Mouse (Mus musculus) limb, embryonic 15.5 days (tissue): ENCODE results near the gene Uso1. TPM values are rescaled to one million over a fixed set of nuclear protein-coding genes. Genes with fewer than 3 reads are reported as not detected.
A peak's percentile ranks its signal among the peaks of the same experiment; 100 is the strongest.

Source experiments
- ATAC-seq: fragments of 200-750 bp; cut with Nextera tagmentation; 2 replicates; pipeline ENCODE4 v1.8.0; 2017; ENCODE audit warnings: low read depth, moderate TSS enrichment; ENCODE audit not compliant: insufficient number of reproducible peaks, low FRiP score, low TSS enrichment
- H3K27ac ChIP-seq: fragments of 300-500 bp; sonication (generic); 2 replicates; pipeline ENCODE4 v1.5.1; 2015; ENCODE audit warnings: moderate library complexity, mild to moderate bottlenecking, inconsistent platforms
- H3K27me3 ChIP-seq: fragments of 300-500 bp; sonication (generic); 2 replicates; pipeline ENCODE4 v1.6.1; 2015; ENCODE audit warnings: inconsistent platforms
- H3K36me3 ChIP-seq: fragments of 300-500 bp; sonication (generic); 2 replicates; pipeline ENCODE4 v1.6.1; 2015; ENCODE audit warnings: inconsistent platforms
- H3K4me1 ChIP-seq: fragments of 300-500 bp; sonication (generic); 2 replicates; pipeline ENCODE4 v1.6.1; 2015; ENCODE audit warnings: inconsistent platforms
- H3K4me2 ChIP-seq: fragments of 300-500 bp; sonication (generic); 2 replicates; pipeline ENCODE4 v1.6.1; 2015; ENCODE audit warnings: mild to moderate bottlenecking, inconsistent platforms
- H3K4me3 ChIP-seq: fragments of 300-500 bp; sonication (generic); 2 replicates; pipeline ENCODE4 v1.5.1; 2015; ENCODE audit warnings: mild to moderate bottlenecking, inconsistent platforms
- H3K9ac ChIP-seq: fragments of 300-500 bp; sonication (generic); 2 replicates; pipeline ENCODE4 v1.6.1; 2015; ENCODE audit warnings: inconsistent platforms
- H3K9me3 ChIP-seq: fragments of 300-500 bp; sonication (generic); 2 replicates; pipeline ENCODE4 v1.6.1; 2016; ENCODE audit warnings: inconsistent platforms
- WGBS: fragments of 180-500 bp; shearing (Covaris S2); methylation state at CpG from one replicate; pipeline ENCODE4 v1.1.7; 2015; 5-methylcytosine and 5-hydroxymethylcytosine counted together
- polyA plus RNA-seq: library from polyadenylated mRNA; unstranded; fragments of >200 nt; fragmentation: Nextera tagmentation; extraction: Ambion mirVana; gene quantifications from 2 replicates; pipeline ENCODE4 v1.2.1, GENCODE M21; 2015

Gene Uso1
- 51.9 and 53.1 TPM in 2 replicates for polyA plus RNA-seq

GRCm38 (mm10) chr5:92137239-92138046, at the start of gene Uso1:
Gene Uso1, plus strand, starts transcription at chr5:92137938.
- peak within 1 kb of the TSS; percentile 83 for H3K4me3 ChIP-seq
- peak; percentile 94 for ATAC-seq
- no peaks in the 10 kb centered on the region for H3K27me3 ChIP-seq
- H3K9ac ChIP-seq, result peak within 1 kb of the TSS; percentile 91
- peaks cover 20% of the 10 kb centered on the region for H3K4me1 ChIP-seq
- H3K4me2 ChIP-seq, result peak within 1 kb of the TSS; percentile 65
- H3K9me3 ChIP-seq, result no peaks in the 10 kb centered on the region
- under 1% methylated on average over 57 of the region's 59 CpGs for WGBS
- H3K36me3 ChIP-seq, result no peaks in the 10 kb centered on the region
- peak within 1 kb of the TSS; percentile 90 for H3K27ac ChIP-seq

DNA sequence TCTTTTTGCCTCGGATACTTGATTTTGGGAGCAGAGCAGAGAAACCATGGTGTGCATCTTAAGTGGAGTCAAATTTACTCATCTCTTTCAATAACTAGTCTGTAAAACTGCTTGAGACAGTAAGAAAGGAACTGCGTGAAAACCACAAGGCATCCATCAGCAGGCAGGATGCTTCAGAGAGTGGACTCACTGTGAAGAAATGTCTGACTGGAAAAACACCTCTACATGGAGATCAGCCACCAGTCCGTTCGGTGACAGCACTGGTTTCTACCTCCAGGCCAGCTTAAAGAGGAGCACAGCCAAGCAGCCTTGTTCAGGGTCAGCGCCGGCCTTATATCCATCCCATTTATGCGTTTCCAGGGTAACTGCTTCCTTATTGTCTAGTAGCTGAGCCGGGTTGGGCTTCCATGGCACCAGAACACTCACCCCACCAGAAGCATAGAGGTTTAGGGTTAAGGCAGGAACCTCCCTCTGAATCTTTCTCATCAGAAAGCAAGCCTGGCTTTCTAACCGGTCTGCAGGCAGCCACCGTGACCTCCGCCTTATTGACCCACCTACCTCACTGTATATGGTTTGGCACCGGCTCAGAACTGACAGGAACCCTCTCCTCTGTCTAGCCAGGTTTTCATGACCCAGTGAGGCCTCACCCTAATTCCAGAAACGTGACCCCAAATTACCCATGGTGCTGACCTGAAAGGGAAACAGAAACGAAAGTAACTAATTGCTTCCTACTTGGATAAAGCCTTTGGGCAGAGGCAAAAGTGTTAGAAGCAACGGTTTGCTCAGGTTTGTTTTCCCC, 44.3 kb upstream of the Uso1 start:
- Histone ChIP-seq H3K9me3 (no peaks in the 10 kb centered on the region), H3K27me3 (no peaks in the 10 kb centered on the region), H3K36me3 (no peaks in the 10 kb centered on the region), H3K4me3 (no peak overlapping the region), H3K4me2 (no peak overlapping the region), H3K27ac (no peak overlapping the region), H3K4me1 (peaks cover 8% of the 10 kb centered on the region; the same call in 1 of the 2 replicates), H3K9ac (no peak overlapping the region)
- no peak for ATAC-seq
- WGBS, result 57% methylated on average over 15 of the region's 15 CpGs

- Histone ChIP-seq H3K36me3 (no peaks in the 10 kb centered on the region), H3K4me3 (no peak overlapping the region), H3K4me1 (peaks cover 12% of the 10 kb centered on the region; the same call in 1 of the 2 replicates), H3K27ac (no peak overlapping the region), H3K27me3 (no peaks in the 10 kb centered on the region), H3K4me2 (no peak overlapping the region), H3K9ac (no peak overlapping the region), H3K9me3 (no peaks in the 10 kb centered on the region)
- WGBS, result 57% methylated on average over 3 of the region's 3 CpGs
- ATAC-seq, result no peak
Measured at GRCm38 (mm10) chr5:92094062-92094415, 43.7 kb upstream of the Uso1 start.

DNA sequence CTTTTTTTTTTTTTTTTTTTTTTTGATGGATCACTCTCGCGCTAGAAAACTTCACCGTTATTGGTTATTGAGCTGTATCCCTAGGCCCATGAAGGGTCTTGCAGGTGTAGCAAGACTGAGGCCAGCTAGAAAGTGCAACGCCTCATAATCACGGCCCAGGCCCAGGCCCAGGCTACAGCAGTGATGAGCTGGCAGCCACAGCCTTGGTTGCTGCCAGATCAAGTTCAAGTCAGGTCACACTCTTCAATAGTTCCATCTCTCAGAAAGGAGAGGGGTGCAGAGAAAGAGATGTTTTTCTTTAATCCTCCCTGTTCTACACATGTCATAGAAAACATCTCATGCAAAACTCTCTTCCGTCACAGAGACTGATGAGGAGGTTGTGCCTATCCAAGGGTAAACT, 41.0 kb upstream of the Uso1 start:
- Histone ChIP-seq H3K27ac (no peak overlapping the region), H3K9ac (no peak overlapping the region), H3K36me3 (no peaks in the 10 kb centered on the region), H3K4me1 (peaks cover 12% of the 10 kb centered on the region; the same call in 1 of the 2 replicates), H3K9me3 (no peaks in the 10 kb centered on the region), H3K27me3 (no peaks in the 10 kb centered on the region), H3K4me2 (no peak overlapping the region), H3K4me3 (no peak overlapping the region)
- ATAC-seq, result no peak
- WGBS, result 83% methylated on average over 6 of the region's 6 CpGs

GRCm38 (mm10) chr5:92097779-92098178, 40.0 kb upstream of the Uso1 start:
- Histone ChIP-seq H3K9ac (no peak overlapping the region), H3K9me3 (no peaks in the 10 kb centered on the region), H3K4me2 (no peak overlapping the region), H3K4me3 (no peak overlapping the region), H3K4me1 (peaks cover 12% of the 10 kb centered on the region; the same call in 1 of the 2 replicates), H3K36me3 (no peaks in the 10 kb centered on the region), H3K27me3 (no peaks in the 10 kb centered on the region), H3K27ac (no peak overlapping the region)
- no peak for ATAC-seq
- whole genome bisulfite sequencing, result 76% methylated on average over 4 of the region's 4 CpGs

- no peaks in the 10 kb centered on the region for H3K36me3 ChIP-seq
- ATAC-seq, result 0 out of 2 replicates have a peak, but pooled peaks have one; percentile 19
- 0 out of 2 replicates have a peak overlapping the region, but pooled peaks have one; percentile 11 for H3K27ac ChIP-seq
- peaks cover 20% of the 10 kb centered on the region for H3K4me1 ChIP-seq
- WGBS, result 30% methylated on average over 13 of the region's 13 CpGs
- H3K9me3 ChIP-seq, result no peaks in the 10 kb centered on the region
- H3K4me2 ChIP-seq, result 0 out of 2 replicates have a peak overlapping the region, but pooled peaks have one; percentile 5
- H3K4me3 ChIP-seq, result no peak overlapping the region
- no peak overlapping the region for H3K9ac ChIP-seq
- H3K27me3 ChIP-seq, result no peaks in the 10 kb centered on the region
Measured at GRCm38 (mm10) chr5:92098351-92099109, 39.2 kb upstream of the Uso1 start.

DNA sequence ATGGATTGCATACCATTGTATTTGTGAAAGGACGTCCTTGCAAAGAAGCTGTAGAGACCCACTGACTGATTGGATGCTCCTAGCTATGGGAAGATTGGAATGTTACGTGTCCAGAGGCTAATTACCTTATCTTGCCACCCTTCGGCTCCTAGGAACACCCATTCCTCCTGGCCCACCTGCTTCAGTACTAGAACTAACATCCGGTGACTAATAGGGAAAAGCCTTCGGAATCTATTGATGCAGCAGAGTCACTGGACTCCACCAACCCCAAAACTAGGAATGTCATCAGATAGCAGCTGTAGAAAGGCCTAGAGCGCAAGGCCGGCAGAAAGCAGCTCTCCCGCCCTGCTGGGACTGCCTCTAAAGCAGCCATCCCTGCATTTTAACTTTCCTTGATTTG, 36.1 kb upstream of the Uso1 start:
- H3K9ac ChIP-seq, result no peak overlapping the region
- H3K27ac ChIP-seq, result no peak overlapping the region
- no peaks in the 10 kb centered on the region for H3K9me3 ChIP-seq
- H3K4me1 ChIP-seq, result peaks cover 28% of the 10 kb centered on the region
- no peak overlapping the region for H3K4me3 ChIP-seq
- no peaks in the 10 kb centered on the region for H3K27me3 ChIP-seq
- no peak for ATAC-seq
- no peaks in the 10 kb centered on the region for H3K36me3 ChIP-seq
- H3K4me2 ChIP-seq, result no peak overlapping the region
- 90% methylated on average over 8 of the region's 8 CpGs for WGBS

DNA sequence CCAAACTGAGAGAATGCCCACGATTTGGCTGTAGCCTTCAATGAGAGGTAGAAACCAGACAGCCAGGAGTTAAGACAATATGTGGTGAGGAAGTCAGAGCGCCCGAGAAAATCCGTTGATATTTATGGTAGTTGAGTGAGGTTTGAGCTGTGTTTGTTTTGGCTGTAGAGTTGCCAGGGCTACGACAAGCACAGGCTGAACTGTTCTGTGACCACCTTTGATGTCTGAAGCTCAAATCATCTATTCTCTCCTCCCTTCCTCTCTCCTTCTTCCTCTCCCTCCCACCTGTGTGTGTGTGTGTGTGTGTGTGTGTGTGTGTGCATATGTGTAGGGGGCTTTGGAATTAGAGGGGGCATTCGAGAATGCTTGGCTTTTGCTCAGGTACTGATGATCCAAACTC, 34.7 kb upstream of the Uso1 start:
- Histone ChIP-seq H3K9me3 (no peaks in the 10 kb centered on the region), H3K4me2 (no peak overlapping the region), H3K4me1 (peaks cover 26% of the 10 kb centered on the region), H3K36me3 (no peaks in the 10 kb centered on the region), H3K9ac (no peak overlapping the region), H3K27ac (no peak overlapping the region), H3K27me3 (no peaks in the 10 kb centered on the region), H3K4me3 (no peak overlapping the region)
- WGBS, result 27% methylated on average over 6 of the region's 6 CpGs
- ATAC-seq, result no peak

DNA sequence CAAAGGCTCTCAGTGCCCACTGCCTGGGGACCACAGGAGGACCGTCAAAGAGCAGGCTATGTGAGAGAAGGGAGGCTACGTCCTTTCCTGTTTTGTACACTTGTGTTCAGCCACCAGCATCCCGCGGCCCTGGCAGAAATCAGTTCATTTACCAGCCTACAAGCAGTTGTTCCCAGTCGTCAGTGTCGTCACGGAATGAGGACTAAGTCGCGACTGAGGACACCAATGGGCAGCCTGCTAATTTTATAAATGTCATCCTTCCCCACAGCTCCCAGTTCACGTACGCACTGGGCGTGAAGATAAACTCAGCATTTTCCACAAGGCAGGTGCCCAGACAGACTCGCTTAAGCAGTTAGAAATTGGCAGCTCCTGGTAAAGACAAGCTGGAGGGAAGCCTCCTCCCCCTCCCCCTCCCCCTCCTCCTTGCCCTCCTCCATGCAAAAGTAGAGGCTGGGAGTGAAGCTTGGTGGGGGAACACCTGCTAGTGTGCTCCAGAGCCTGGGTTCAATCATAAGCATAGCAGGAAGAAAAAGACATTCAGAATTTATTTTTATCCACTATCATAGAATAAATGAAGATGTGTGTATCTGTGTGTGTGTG, 33.8 kb upstream of the Uso1 start:
- ATAC-seq, result no peak
- WGBS, result 70% methylated on average over 13 of the region's 13 CpGs
- Histone ChIP-seq H3K4me3 (no peak overlapping the region), H3K4me2 (no peak overlapping the region), H3K36me3 (no peaks in the 10 kb centered on the region), H3K9ac (no peak overlapping the region), H3K9me3 (no peaks in the 10 kb centered on the region), H3K27me3 (no peaks in the 10 kb centered on the region), H3K27ac (no peak overlapping the region), H3K4me1 (peaks cover 18% of the 10 kb centered on the region)

DNA sequence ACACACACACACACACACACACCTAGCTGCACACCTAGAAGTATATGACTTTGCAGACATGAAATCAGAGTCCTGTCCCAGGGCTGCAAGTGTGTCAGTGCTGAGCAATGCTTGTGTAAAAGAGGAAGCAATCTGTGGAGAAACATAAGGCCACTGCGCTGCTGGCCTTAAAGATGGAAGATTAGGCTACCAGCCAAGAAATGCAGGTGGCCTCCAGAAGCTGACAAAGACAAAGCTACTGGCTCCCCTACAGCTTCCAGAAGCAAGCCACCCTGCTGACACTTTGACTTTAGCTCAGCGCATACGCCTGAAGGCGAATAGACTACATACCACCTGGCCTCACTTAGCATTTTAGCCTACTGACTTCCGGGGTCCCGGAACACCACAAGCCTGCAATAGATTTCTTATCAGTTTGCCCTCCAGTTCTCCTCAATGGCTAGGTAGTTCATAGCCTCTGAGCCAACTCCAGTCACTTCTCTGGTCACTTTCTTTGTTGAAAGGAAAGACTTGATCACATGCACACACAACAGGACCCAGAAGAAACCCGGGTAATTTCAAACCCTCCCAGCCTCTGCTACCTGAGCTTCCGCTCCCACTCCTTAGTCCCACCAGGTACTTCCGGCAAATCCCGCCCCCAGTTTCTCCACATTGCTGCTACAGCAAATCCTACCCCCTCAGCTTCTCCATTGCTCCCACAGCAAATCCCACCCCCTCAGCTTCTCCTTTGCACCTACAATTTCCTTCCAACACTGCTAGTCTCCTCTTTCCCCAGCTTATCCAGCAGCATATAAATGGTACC, 31.2 kb upstream of the Uso1 start:
- H3K9ac ChIP-seq, result no peak overlapping the region
- ATAC-seq, result 0 out of 2 replicates have a peak, but pooled peaks have one; percentile 24
- H3K27me3 ChIP-seq, result no peaks in the 10 kb centered on the region
- WGBS, result 37% methylated on average over 10 of the region's 10 CpGs
- no peak overlapping the region for H3K4me3 ChIP-seq
- no peaks in the 10 kb centered on the region for H3K9me3 ChIP-seq
- no peak overlapping the region for H3K4me2 ChIP-seq
- peaks cover 18% of the 10 kb centered on the region for H3K4me1 ChIP-seq
- no peak overlapping the region for H3K27ac ChIP-seq
- no peaks in the 10 kb centered on the region for H3K36me3 ChIP-seq

DNA sequence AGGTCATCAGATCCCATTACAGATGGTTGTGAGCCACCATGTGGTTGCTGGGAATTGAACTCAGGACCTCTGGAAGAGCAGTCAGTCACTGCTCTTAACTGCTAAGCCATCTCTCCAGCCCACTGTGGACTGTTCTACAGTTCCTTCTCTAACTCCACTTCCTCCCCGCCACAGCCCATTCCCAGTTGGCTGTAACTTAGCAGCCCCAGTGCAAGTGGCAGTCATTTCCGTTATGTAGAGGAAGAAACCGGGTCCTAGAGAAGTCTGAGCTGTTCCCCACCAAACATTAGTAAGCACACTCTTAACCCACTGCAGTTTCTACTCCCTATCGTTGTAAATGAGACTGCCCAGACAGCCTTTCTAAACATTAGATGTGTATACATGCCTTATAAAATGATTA, 30.5 kb upstream of the Uso1 start:
- ATAC-seq, result no peak
- 85% methylated on average over 4 of the region's 4 CpGs for WGBS
- Histone ChIP-seq H3K4me2 (no peak overlapping the region), H3K4me1 (peaks cover 21% of the 10 kb centered on the region), H3K27ac (no peak overlapping the region), H3K36me3 (no peaks in the 10 kb centered on the region), H3K9ac (no peak overlapping the region), H3K27me3 (no peaks in the 10 kb centered on the region), H3K4me3 (no peak overlapping the region), H3K9me3 (no peaks in the 10 kb centered on the region)
